Mouse (Mus musculus) ES-E14 (cell line): ENCODE measurements at regions not wholly inside any gene's neighbourhood (a gene's known extent, or its start where the extent isn't known, plus 50 kb on each side); places are given as distances from the start of the nearest gene placed in this dataset.

Experiments used
- DNase-seq: peaks from one replicate; pipeline ENCODE4 v3.0.0-alpha.2; 2013; ENCODE audit warnings: low read depth, low spot score
- H3K27ac ChIP-seq: 2 replicates; pipeline ENCODE4 v1.5.1; 2012; ENCODE audit warnings: low read depth, mild to moderate bottlenecking, low read length, moderate library complexity, mixed read lengths; ENCODE audit not compliant: poor library complexity, insufficient read depth, severe bottlenecking
- H3K36me3 ChIP-seq: 2 replicates; pipeline ENCODE4 v1.6.1; 2012; ENCODE audit warnings: mild to moderate bottlenecking, low read length, moderate library complexity, mixed read lengths; ENCODE audit not compliant: control insufficient read depth, poor library complexity, insufficient read depth, severe bottlenecking
- H3K4me1 ChIP-seq, 2 experiments: fragments of 150-350 bp in 1 of 2; sonication (generic) in 1 of 2; 2 replicates each; pipeline ENCODE4 v1.6.1; 2012; ENCODE audit warnings: low read length in 2 of 2, mild to moderate bottlenecking in 1 of 2, mixed read lengths in 1 of 2; ENCODE audit not compliant: control insufficient read depth in 2 of 2, insufficient read depth in 2 of 2, poor library complexity in 1 of 2
- H3K4me3 ChIP-seq, 2 experiments: fragments of 150-350 bp in 1 of 2; sonication (generic) in 1 of 2; 2 replicates each; pipeline ENCODE4 v1.5.1; 2012; ENCODE audit warnings: low read length in 2 of 2, low read depth in 1 of 2, mild to moderate bottlenecking in 1 of 2, mixed read lengths in 1 of 2; ENCODE audit not compliant: insufficient read depth in 1 of 2, poor library complexity in 1 of 2, severe bottlenecking in 1 of 2
- H3K9ac ChIP-seq: 2 replicates; pipeline ENCODE4 v1.6.1; 2012; ENCODE audit warnings: low read depth, mild to moderate bottlenecking, low read length, mixed read lengths; ENCODE audit not compliant: poor library complexity, insufficient read depth, severe bottlenecking
- H3K9me3 ChIP-seq: fragments of 150-350 bp; sonication (generic); 2 replicates; pipeline ENCODE4 v1.6.1; 2012; ENCODE audit warnings: low read depth, mild to moderate bottlenecking, low read length; ENCODE audit not compliant: control insufficient read depth, insufficient read depth
- CHD2 ChIP-seq: IDR thresholded peaks from 2 replicates; pipeline ENCODE4 v1.6.1; 2014; ENCODE audit warnings: mild to moderate bottlenecking, low read depth, low read length, inconsistent platforms
- HCFC1 ChIP-seq: IDR thresholded peaks from 2 replicates; pipeline ENCODE4 v1.6.1; 2012; ENCODE audit warnings: low read length, inconsistent platforms, borderline replicate concordance; ENCODE audit not compliant: insufficient read depth
- MAFK ChIP-seq: IDR thresholded peaks from 2 replicates; pipeline ENCODE4 v1.6.1; 2014; ENCODE audit warnings: mild to moderate bottlenecking, low read depth, low read length, inconsistent platforms; ENCODE audit not compliant: insufficient read depth
- ZC3H11A ChIP-seq: IDR thresholded peaks from 2 replicates; pipeline ENCODE4 v1.6.1; 2012; ENCODE audit warnings: low read depth, mild to moderate bottlenecking, inconsistent platforms, low read length, borderline replicate concordance
- ZNF384 ChIP-seq: IDR thresholded peaks from 2 replicates; pipeline ENCODE4 v1.6.1; 2012; ENCODE audit warnings: low read depth, low read length, inconsistent platforms
- in situ Hi-C, 2 experiments: fragments of 600-800 bp; cut with MboI; formaldehyde crosslinking; loops; one replicate each; pipeline ENCODE4 v1.15.1; 2025; ENCODE audit warnings: low sequenced_read_pairs in 2 of 2, inconsistent platforms in 1 of 2; ENCODE audit not compliant: unreplicated experiment in 2 of 2

DNA sequence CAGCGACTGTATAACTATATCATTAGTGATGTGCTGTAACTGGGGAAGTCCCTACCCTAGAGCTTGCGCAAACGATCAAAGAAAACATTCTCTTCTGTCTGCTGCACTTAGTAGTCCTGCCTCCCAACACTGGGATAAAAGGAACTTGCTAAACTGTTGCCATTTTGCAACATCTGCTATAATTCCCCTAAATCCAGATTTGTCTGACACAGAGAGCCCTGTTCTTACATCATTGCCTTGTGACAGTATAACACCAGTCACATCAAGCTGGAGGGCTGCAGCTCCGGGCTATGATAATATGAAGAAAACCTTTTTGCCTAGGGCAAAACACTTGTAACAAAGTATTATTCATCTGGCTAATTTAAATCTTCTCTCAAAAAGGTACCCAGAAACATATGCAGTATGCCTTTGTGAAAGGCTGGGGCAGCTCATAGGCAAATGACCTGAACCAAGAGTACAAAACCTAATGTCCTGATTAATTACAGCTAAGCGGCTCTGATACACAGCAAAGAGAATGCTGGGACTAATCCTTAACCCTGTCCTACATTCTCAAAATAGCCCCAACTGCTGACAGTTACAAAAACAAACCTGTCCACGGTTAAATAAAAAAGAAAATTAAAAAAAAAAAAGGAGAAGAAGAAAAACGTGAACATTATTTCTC is 67.5 kb upstream of the Otx2 start:
- H3K4me1 ChIP-seq = peaks cover 2 to 5% of the 10 kb centered on the region in 2 experiments; a peak in 2 of 4 replicates
- in situ Hi-C loops = no loop called here
- no peak overlapping the region for H3K27ac ChIP-seq
- H3K4me3 ChIP-seq = no peak overlapping the region
- no peak for DNase-seq
- no peak overlapping the region for H3K9ac ChIP-seq
- no peaks in the 10 kb centered on the region for H3K9me3 ChIP-seq
- TF ChIP-seq ZNF384 = no peak
- no peak for TF ChIP-seq HCFC1
- no peak for TF ChIP-seq ZC3H11A
- TF ChIP-seq CHD2 = no peak
- no peak for TF ChIP-seq MAFK
- H3K36me3 ChIP-seq = no peaks in the 10 kb centered on the region

DNA sequence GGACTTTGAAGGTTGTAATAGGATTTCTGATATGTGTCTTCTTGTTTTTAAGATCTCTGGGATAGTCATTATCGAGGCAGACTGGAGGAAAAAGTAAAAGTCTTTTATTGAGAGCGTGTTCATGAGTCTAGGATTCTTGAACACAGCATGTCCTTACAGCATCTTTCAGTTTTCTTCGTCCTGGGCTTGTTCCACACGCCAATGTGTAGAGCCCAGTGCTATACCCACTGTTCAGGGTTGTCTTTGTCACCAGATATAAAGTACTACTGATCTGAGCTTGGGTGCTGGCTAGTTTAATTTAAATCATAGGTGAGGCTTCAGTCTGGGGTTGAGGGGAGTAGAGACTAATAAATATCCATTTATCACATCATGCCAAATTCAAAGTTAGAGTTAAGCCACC is 65.5 kb upstream of the Otx2 start:
- no peaks in the 10 kb centered on the region for H3K9me3 ChIP-seq
- peaks cover 0 to 2% of the 10 kb centered on the region in 2 experiments; a peak in 1 of 4 replicates for H3K4me1 ChIP-seq
- no peak for DNase-seq
- no peak overlapping the region for H3K27ac ChIP-seq
- in situ Hi-C loops = no loop called here
- H3K36me3 ChIP-seq = no peaks in the 10 kb centered on the region
- TF ChIP-seq ZNF384 = no peak
- TF ChIP-seq MAFK = no peak
- TF ChIP-seq ZC3H11A = no peak
- no peak for TF ChIP-seq CHD2
- no peak for TF ChIP-seq HCFC1
- H3K4me3 ChIP-seq = no peak overlapping the region
- H3K9ac ChIP-seq = no peak overlapping the region

DNA sequence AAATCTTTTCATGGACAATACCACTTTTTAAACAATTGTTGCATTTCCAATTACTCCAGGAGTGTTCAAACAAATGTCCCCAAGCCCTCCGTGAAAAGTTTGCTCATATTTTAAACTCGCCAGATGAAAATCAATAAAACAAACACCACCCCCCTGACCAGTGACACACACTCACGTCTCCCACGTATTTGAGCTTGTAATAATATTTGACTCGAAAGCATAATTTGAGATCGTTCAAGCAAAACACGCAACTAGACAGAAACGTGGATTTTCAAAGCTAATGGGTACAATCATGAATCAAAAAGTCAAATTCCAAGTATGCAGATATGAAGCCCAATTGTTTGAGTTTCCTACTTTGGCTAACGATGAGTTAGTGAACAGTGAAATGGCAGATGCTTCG is 65.0 kb upstream of the Otx2 start:
- Histone ChIP-seq H3K27ac (no peak overlapping the region), H3K4me3 (no peak overlapping the region), H3K36me3 (no peaks in the 10 kb centered on the region), H3K4me1 (peaks cover 0 to 2% of the 10 kb centered on the region in 2 experiments; a peak in 1 of 4 replicates), H3K9me3 (no peaks in the 10 kb centered on the region), H3K9ac (no peak overlapping the region)
- no peak for DNase-seq
- TF ChIP-seq MAFK (no peak), CHD2 (no peak)
- in situ Hi-C loops = no loop called here

DNA sequence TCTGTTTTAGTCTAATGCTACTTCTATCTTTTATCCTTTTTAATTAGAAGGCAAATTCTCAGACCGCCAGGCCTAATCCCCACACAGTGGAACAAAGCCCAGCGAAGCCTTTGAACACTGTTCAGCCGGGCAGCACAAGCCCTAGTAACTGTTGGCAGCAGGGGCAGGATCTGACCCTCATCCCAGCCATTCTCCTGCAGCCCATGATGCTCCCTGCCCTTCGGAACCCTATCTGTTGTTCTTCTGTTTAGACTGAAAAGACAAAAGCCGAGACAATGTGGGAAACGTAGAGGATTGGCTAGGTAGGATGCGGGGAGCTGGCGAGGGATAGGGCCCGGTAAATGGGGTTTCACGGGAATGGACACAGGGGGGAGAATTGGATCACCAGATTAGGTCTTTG is 64.6 kb upstream of the Otx2 start:
- Histone ChIP-seq H3K36me3 (no peaks in the 10 kb centered on the region), H3K27ac (no peak overlapping the region), H3K9me3 (no peaks in the 10 kb centered on the region), H3K4me1 (peaks cover 0 to 2% of the 10 kb centered on the region in 2 experiments; a peak in 1 of 4 replicates), H3K9ac (no peak overlapping the region), H3K4me3 (no peak overlapping the region)
- no peak for DNase-seq
- TF ChIP-seq ZNF384 (no peak), HCFC1 (no peak), CHD2 (no peak), MAFK (no peak), ZC3H11A (no peak)
- in situ Hi-C loops = no loop called here
